Mouse (Mus musculus): ENCODE results near the gene Mak.

GRCm38 (mm10) chr13:41128326-41128725, 48.8 kb upstream of the Mak start:
- TF ChIP-seq POLR2A (IDR thresholded peaks at IDR 0.05; ENCODE audit: control insufficient read depth, low read depth, low read length): no peak
- TF ChIP-seq CTCF (IDR thresholded peaks at IDR 0.05; ENCODE audit: control insufficient read depth, insufficient read depth, insufficient replicate concordance, low read depth, low read length): no peak
